Mouse (Mus musculus): ENCODE results near the gene Olfr1342.

Gene Olfr1342

GRCm38 (mm10) chr4:118692412-118692973 lies at the start of gene Olfr1342:
Gene Olfr1342 (minus strand): TSS chr4:118692756.
- no peak for DNase-seq (ENCODE audit: inconsistent age in 2 of 2, low spot score in 1 of 2)

DNA sequence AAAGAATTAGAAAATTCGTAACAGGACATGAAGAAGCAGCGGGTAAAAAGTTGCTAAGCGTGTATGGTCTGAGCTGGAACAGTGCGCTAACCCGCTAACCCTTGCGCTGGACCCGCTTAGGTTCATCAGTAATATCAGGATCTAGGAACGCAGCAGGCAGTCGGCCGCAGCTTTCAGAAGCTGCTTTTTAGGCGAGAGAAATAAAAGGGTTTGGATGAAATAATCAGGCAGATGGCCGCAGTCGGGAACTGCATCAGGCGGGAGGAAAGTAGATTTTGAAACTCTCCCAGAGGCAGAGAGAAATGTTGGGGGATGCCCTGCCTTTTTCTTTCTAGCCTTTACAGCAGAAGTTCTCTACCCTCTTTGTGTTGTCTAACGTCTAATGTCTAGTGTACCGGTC lies 49.3 kb upstream of the Olfr1342 start:
- DNase-seq (ENCODE audit: inconsistent age in 2 of 2, low spot score in 1 of 2) = no peak

DNA sequence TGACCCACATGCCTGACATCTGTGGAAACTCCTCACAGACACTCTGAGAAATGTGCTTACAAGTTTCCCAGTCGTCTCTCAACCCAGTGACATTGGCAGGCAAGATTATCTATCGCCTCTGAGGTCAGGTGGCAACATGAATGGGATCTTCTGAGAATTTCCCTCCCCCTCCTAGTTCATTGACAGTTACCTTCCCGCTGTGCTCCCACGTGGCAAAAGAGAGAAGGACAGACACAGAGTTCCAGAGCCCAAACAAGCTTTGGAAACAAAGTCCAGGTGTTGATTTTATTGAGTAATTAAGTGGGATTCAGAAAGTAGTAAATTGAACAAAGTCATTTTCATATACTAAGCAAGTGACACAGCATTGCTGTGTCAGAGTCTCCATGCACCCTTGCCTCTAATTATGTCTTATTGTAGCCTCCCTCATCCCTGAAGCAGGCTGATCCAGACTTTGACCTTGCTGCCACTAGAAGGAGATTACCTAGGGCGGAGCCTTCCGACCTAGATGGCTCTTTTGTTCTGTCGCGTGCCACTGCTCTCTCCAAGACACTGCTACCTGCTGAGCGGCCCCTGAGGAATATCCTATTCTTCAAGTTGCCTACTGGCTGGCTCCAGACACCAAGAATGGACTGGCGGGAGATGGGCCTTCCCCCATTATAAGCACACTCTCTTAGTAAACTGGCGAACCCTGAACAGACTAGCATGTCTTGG lies 48.6 kb upstream of the Olfr1342 start:
- DNase-seq (ENCODE audit: inconsistent age in 2 of 2, low spot score in 1 of 2) = no peak

GRCm38 (mm10) chr4:118739574-118739973 lies 47.0 kb upstream of the Olfr1342 start:
- no peak for DNase-seq (ENCODE audit: inconsistent age in 2 of 2, low spot score in 1 of 2)

- no peak for DNase-seq (ENCODE audit: inconsistent age in 2 of 2, low spot score in 1 of 2)
Measured at GRCm38 (mm10) chr4:118731875-118732274, 39.3 kb upstream of the Olfr1342 start, which contains the start of gene Olfr1339. Gene Olfr1339 (plus strand): TSS chr4:118732175.

DNA sequence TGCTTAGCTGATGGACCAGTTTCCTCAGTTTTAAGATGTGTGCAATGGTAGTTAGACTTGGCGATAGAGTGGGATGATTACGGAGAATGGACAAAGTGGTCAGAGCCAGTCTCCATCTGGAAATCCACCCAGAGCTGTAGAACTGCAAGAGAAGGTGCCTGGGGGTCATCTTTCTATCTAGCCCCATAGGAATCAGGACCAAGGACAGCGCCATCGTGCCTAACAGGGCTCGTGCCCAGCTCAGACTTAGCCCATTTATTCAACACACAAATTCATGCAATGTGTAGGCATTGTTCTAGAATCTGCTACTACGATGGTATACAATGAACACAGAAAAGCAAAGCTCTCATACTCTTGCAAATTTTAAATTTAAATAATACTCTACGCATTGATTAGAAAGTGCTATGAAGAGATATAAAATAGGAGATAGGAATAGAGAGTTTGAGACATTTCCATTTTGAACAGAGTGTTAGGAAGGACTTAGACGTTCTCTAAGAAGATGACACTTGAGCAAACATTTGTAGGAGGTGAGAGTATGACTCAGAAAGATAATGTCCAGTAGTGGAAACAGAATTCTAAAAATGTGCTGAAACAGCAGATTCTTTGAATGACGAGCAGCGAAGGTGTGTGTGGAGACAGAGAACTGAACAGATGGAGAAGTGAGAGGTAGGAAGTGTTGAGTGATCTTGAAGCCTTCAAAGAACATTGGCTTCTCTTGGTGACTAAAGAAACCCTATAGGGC lies 29.4 kb upstream of the Olfr1342 start:
- DNase-seq (ENCODE audit: inconsistent age in 2 of 2, low spot score in 1 of 2) = peak; percentile 4 to 35

- DNase-seq (ENCODE audit: inconsistent age in 2 of 2, low spot score in 1 of 2) = no peak
Measured at GRCm38 (mm10) chr4:118719838-118720237, 27.3 kb upstream of the Olfr1342 start, which contains the start of gene Olfr1340. Gene Olfr1340 (plus strand): TSS chr4:118720138.

DNA sequence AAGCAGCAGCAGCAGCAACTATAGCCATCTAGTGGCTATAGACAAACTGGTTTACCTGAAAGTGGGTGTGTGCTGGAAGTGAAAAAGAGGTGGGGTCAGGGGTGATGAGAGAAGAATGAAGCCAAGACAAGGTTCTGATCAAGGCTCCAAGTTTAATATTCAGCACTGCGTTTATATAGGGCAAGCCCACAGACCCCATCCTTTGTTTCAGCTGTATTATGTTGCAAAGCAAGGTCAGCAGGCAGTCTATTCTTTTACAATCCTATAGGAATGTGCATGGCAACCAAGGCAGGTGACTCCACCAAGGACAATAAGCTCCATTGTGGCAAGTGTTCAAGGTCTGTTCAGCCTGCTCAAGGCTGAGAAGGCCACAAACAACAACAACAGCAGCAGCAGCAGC lies 19.1 kb upstream of the Olfr1342 start:
- DNase-seq (ENCODE audit: inconsistent age in 2 of 2, low spot score in 1 of 2) = no peak

- DNase-seq (ENCODE audit: inconsistent age in 2 of 2, low spot score in 1 of 2) = no peak
Measured at GRCm38 (mm10) chr4:118708086-118708485, 15.5 kb upstream of the Olfr1342 start.

DNA sequence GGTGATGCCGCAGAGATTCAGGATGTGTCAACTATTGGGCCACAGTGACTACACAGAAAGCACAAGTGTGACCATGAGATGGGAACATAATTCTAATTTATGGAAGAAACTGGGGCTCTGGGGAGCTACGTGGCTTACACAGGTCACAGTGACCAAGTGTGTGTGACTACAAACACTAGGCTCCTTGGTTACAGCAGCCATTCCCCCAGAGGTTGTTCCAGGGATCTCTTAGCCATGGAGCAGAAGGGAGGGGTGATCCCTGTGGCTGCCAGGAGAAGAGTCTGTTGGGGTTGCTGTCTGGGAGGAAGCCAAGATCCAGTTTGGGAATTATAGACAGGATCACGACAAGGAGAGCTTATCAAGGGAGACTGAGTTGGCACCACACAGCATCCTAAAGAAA lies 10.7 kb upstream of the Olfr1342 start, which contains the start of gene Olfr1341:
Gene Olfr1341, plus strand, starts transcription at position 301 of the 400 bp plus-strand sequence.
- DNase-seq (ENCODE audit: inconsistent age in 2 of 2, low spot score in 1 of 2) = no peak

DNA sequence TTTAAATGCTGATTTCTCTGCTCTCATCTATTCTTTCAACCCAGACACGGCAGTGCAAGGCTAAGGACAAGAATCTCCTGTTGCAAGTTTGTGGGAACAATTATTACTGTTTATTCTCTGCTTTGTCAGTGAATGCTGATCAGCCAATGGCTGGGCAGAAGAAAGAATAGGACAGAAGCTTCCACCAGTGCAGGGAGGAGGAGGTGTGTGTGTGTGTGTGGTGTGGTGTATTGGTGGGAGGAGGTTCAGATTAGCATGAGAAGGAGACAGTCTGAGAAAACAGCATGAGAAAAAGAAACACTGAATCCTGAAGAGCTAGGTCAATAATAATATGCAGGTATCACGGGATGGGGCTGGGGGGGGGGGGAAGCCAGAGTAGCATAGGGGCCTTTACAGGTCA lies 1.3 kb upstream of the Olfr1342 start:
- DNase-seq (ENCODE audit: inconsistent age in 2 of 2, low spot score in 1 of 2) = no peak

DNA sequence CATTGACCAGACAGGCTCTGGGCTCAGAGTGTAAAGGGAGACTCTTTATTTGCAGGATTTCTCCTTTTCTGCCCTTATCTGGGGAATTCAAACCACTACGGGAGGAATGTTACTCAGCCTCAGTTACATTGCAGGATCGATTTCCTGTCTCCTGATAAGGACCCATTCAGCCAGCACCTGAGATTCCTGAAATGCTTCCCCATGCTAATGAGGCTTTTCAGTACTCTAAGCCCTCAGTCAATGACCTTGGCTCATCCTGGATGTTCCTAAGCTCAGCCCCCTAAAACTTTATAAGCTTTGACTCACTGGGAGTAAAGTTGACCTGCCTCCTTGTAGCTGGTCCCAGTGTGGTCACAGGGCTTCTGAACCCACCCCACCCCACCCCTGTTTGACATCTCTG lies 5.5 kb downstream of the Olfr1342 start:
- no peak for DNase-seq (ENCODE audit: inconsistent age in 2 of 2, low spot score in 1 of 2)

- no peak for DNase-seq (ENCODE audit: inconsistent age in 2 of 2, low spot score in 1 of 2)
Measured at GRCm38 (mm10) chr4:118658652-118659051, 33.9 kb downstream of the Olfr1342 start, which contains the start of gene Olfr62. Gene Olfr62 (plus strand): TSS chr4:118658952.

- peak; percentile 24 to 79 for DNase-seq (ENCODE audit: inconsistent age in 2 of 2, low spot score in 1 of 2)
Measured at GRCm38 (mm10) chr4:118645234-118645633, 47.3 kb downstream of the Olfr1342 start.

DNA sequence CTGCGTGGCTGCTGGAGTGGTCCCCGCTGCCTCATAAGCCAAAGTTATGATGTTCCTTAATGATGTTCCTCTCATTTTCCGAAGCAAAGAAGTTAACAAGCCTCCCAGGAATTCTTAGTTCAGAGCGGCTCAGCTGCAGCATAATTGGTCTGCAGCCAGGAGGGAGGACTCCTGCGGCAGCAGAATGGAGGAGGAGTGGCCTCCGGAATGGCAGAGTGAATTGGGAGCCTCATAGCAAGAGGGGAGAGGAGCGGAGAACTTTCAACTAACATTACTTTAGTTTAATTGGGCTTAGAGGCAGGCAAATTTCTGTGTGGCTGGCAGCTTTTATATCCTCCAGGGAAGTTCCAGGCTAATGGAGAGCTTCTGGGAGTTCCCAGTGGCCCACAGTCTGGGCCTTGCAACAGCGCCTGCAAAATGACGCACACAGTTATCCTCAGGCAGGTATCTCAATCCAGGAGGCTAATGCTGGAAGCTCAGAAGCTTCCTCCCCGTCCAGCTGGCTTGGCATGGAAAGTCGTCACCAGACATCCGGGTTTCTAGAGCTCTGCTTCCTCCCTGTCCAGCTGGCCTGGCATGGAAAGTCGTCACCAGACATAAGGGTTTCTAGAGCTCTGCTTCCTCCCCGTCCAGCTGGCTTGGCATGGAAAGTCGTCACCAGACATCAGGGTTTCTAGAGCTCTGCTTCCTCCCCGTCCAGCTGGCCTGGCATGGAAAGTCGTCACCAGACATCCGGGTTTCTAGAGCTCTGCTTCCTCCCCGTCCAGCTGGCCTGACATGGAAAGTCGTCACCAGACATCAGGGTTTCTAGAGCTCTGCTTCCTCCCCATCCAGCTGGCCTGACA lies 50.0 kb downstream of the Olfr1342 start:
- no peak for DNase-seq (ENCODE audit: inconsistent age in 2 of 2, low spot score in 1 of 2)

Data from adrenal gland, adult (tissue).